Mouse (Mus musculus) telencephalon, adult 2 months (tissue): ENCODE data around the gene Mmadhc.

Source experiments
- DNase-seq: peaks from one replicate; pipeline ENCODE4 v3.0.0-alpha.2; 2011; ENCODE audit warnings: low read depth, low spot score

Gene Mmadhc

GRCm38 (mm10) chr2:50265215-50265785, 31.3 kb downstream of the Mmadhc start:
- no peak for DNase-seq

- DNase-seq = no peak
Measured at GRCm38 (mm10) chr2:50264059-50264458, 32.5 kb downstream of the Mmadhc start.

- no peak for DNase-seq
Measured at GRCm38 (mm10) chr2:50254955-50255354, 41.6 kb downstream of the Mmadhc start.

DNA sequence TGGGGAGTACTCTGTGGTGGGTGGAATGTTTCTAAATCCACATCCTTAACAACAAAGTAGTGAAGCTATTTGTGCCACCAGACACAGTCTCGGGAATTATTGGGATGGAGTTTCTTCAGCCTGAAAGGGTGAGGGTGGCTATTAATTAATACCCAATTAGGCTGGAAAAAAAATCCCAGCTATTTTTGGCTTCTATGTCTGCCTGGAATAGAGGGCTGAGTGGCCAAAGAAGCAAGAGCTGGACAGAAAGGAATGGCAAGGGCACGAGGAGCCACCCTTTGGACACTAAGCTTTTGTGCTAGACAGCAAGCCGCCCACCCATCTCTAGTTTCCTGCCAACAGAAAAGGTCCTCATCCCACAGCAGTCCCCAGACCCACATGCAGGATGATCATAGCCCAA, 48.0 kb downstream of the Mmadhc start:
- DNase-seq = no peak

GRCm38 (mm10) chr2:50233491-50233890, 63.1 kb downstream of the Mmadhc start:
- no peak for DNase-seq
